Mouse (Mus musculus) limb, embryonic 15.5 days (tissue): ENCODE measurements at regions not wholly inside any gene's neighbourhood (a gene's known extent, or its start where the extent isn't known, plus 50 kb on each side); places are given as distances from the start of the nearest gene placed in this dataset.

Source experiments
- ATAC-seq: fragments of 200-750 bp; cut with Nextera tagmentation; 2 replicates; pipeline ENCODE4 v1.8.0; 2017; ENCODE audit warnings: low read depth, moderate TSS enrichment; ENCODE audit not compliant: insufficient number of reproducible peaks, low FRiP score, low TSS enrichment
- H3K27ac ChIP-seq: fragments of 300-500 bp; sonication (generic); 2 replicates; pipeline ENCODE4 v1.5.1; 2015; ENCODE audit warnings: moderate library complexity, mild to moderate bottlenecking, inconsistent platforms
- H3K27me3 ChIP-seq: fragments of 300-500 bp; sonication (generic); 2 replicates; pipeline ENCODE4 v1.6.1; 2015; ENCODE audit warnings: inconsistent platforms
- H3K36me3 ChIP-seq: fragments of 300-500 bp; sonication (generic); 2 replicates; pipeline ENCODE4 v1.6.1; 2015; ENCODE audit warnings: inconsistent platforms
- H3K4me1 ChIP-seq: fragments of 300-500 bp; sonication (generic); 2 replicates; pipeline ENCODE4 v1.6.1; 2015; ENCODE audit warnings: inconsistent platforms
- H3K4me2 ChIP-seq: fragments of 300-500 bp; sonication (generic); 2 replicates; pipeline ENCODE4 v1.6.1; 2015; ENCODE audit warnings: mild to moderate bottlenecking, inconsistent platforms
- H3K4me3 ChIP-seq: fragments of 300-500 bp; sonication (generic); 2 replicates; pipeline ENCODE4 v1.5.1; 2015; ENCODE audit warnings: mild to moderate bottlenecking, inconsistent platforms
- H3K9ac ChIP-seq: fragments of 300-500 bp; sonication (generic); 2 replicates; pipeline ENCODE4 v1.6.1; 2015; ENCODE audit warnings: inconsistent platforms
- H3K9me3 ChIP-seq: fragments of 300-500 bp; sonication (generic); 2 replicates; pipeline ENCODE4 v1.6.1; 2016; ENCODE audit warnings: inconsistent platforms
- WGBS: fragments of 180-500 bp; shearing (Covaris S2); methylation state at CpG from one replicate; pipeline ENCODE4 v1.1.7; 2015; 5-methylcytosine and 5-hydroxymethylcytosine counted together

GRCm38 (mm10) chr12:68862991-68863356 is 296.0 kb downstream of the Rps29 start:
- no peak overlapping the region for H3K4me2 ChIP-seq
- no peaks in the 10 kb centered on the region for H3K27me3 ChIP-seq
- H3K9me3 ChIP-seq, result no peaks in the 10 kb centered on the region
- 67% methylated on average over 3 of the region's 3 CpGs for WGBS
- H3K4me1 ChIP-seq, result no peaks in the 10 kb centered on the region
- no peak for ATAC-seq
- no peaks in the 10 kb centered on the region for H3K36me3 ChIP-seq
- H3K9ac ChIP-seq, result no peak overlapping the region
- no peak overlapping the region for H3K4me3 ChIP-seq
- no peak overlapping the region for H3K27ac ChIP-seq

GRCm38 (mm10) chr12:68862313-68862990 is 296.5 kb downstream of the Rps29 start:
- Histone ChIP-seq H3K36me3 (no peaks in the 10 kb centered on the region), H3K27ac (no peak overlapping the region), H3K27me3 (no peaks in the 10 kb centered on the region), H3K4me1 (no peaks in the 10 kb centered on the region), H3K4me2 (no peak overlapping the region), H3K4me3 (no peak overlapping the region), H3K9me3 (no peaks in the 10 kb centered on the region), H3K9ac (no peak overlapping the region)
- 43% methylated on average over 5 of the region's 5 CpGs for WGBS
- ATAC-seq, result no peak

DNA sequence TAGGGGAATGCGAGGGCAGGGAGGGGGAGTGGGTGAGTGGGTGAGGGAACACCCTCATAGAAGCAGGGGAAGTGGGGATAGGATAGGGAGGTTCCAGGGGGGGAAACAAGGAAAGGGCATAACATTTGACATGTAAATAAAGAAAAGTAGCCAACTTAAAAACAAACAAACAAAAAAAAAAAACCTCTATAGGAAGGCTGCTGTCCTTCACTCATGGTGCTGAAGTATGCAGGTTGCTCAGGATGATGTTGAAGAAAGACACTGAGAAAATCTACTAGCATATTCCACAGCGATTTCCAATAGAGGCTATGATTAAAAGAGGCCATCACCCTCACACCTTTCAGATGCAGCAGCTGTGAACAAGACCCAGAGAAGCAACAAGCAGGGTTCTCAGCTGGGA is 298.7 kb downstream of the Rps29 start:
- H3K4me3 ChIP-seq, result no peak overlapping the region
- no peaks in the 10 kb centered on the region for H3K4me1 ChIP-seq
- H3K27ac ChIP-seq, result no peak overlapping the region
- H3K9ac ChIP-seq, result no peak overlapping the region
- H3K9me3 ChIP-seq, result no peaks in the 10 kb centered on the region
- H3K36me3 ChIP-seq, result no peaks in the 10 kb centered on the region
- 66% methylated on average over 2 of the region's 2 CpGs for WGBS
- H3K4me2 ChIP-seq, result no peak overlapping the region
- H3K27me3 ChIP-seq, result no peaks in the 10 kb centered on the region
- no peak for ATAC-seq

DNA sequence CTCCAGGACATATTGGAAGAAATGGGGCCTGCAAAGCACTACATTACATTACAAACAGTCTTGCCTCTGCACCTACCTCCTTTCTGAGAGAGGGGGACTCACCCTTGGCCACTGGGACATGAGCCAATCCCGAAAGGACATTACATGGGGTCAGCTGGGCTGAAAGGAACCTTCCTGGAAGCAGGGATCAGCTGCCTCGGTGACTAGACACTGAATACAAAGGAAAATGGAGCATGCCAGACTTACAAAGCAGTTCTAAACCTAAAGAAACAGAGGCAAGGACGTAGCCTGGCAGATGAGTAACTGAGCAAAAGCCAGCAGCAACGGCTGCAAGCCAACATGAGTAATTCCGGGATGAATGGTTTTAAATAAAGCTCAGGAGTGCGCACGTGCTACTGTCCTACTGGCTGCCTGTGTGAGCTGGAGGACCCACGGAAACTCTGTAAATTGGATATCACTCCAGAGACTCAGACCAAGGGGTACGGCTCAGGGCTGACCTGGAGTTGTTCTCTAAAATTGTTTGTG is 309.3 kb downstream of the Rps29 start:
- no peak overlapping the region for H3K9ac ChIP-seq
- no peak overlapping the region for H3K4me3 ChIP-seq
- no peak overlapping the region for H3K4me2 ChIP-seq
- 79% methylated on average over 9 of the region's 9 CpGs for WGBS
- no peaks in the 10 kb centered on the region for H3K9me3 ChIP-seq
- no peaks in the 10 kb centered on the region for H3K27me3 ChIP-seq
- H3K36me3 ChIP-seq, result no peaks in the 10 kb centered on the region
- H3K27ac ChIP-seq, result no peak overlapping the region
- no peak for ATAC-seq
- no peaks in the 10 kb centered on the region for H3K4me1 ChIP-seq

DNA sequence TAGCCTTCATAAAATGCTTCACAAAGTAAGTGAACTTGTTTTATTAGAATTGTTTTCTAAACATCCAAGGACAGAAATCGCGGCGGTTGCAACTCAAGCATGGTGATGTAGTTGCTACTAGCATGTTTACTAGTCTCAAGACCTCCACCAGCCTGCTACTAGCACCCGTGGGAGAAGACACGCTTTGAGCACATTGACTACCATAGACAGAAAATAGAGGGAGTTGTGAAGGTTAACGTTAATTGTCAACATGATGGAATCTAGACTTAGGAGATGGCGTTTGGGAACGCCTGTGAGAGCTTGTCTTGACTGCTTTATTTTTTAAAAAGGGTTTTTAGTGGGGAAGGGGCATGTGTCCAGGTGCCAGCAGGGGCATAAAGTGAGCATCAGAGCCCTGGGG is 318.2 kb downstream of the Rps29 start:
- no peak overlapping the region for H3K27ac ChIP-seq
- H3K4me2 ChIP-seq, result no peak overlapping the region
- no peaks in the 10 kb centered on the region for H3K4me1 ChIP-seq
- whole genome bisulfite sequencing, result 88% methylated on average over 8 of the region's 8 CpGs
- ATAC-seq, result no peak
- H3K27me3 ChIP-seq, result no peaks in the 10 kb centered on the region
- no peak overlapping the region for H3K9ac ChIP-seq
- H3K36me3 ChIP-seq, result no peaks in the 10 kb centered on the region
- H3K4me3 ChIP-seq, result no peak overlapping the region
- H3K9me3 ChIP-seq, result no peaks in the 10 kb centered on the region

DNA sequence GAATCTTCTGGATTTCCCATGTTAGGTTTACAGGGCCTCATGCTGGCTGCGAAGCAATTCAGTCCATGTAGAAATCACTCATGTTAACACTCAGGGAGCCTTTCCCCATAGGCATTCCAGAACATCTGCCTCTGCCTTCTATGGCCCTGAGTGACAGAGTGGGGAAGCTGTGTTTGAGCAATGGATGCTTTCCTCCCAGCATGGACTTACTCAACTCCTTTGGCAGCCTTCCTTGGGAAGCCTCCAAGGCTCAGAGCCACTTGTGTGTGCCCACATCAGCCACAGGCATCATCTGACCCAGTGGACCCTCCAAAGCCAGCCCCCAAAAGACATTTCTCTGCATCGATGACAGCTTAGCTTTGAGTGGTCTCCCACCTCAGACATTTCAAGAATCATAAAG is 318.8 kb downstream of the Rps29 start:
- no peaks in the 10 kb centered on the region for H3K27me3 ChIP-seq
- H3K36me3 ChIP-seq, result no peaks in the 10 kb centered on the region
- H3K4me2 ChIP-seq, result no peak overlapping the region
- no peaks in the 10 kb centered on the region for H3K4me1 ChIP-seq
- no peak overlapping the region for H3K4me3 ChIP-seq
- H3K9ac ChIP-seq, result no peak overlapping the region
- WGBS, result 83% methylated on average over 2 of the region's 2 CpGs
- H3K9me3 ChIP-seq, result no peaks in the 10 kb centered on the region
- no peak overlapping the region for H3K27ac ChIP-seq
- no peak for ATAC-seq

DNA sequence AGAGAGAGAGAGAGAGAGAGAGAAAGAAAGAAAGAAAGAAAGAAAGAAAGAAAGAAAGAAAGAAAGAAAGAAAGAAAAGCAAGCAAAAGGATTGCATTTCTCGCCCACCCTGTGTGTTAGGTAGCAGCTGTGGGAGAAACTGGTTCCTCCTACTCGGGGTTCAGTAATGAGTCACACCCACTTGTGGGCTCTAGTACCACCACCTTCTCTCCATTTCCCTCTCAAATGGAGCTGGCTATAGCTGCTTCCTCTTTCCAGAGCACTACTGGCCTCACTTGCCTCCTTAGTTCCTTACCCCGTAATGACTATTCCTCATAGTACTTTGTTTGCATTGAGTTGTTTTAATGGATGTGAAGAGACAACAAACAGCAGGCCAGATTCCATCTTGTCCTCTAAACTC is 323.0 kb downstream of the Rps29 start:
- no peak for ATAC-seq

DNA sequence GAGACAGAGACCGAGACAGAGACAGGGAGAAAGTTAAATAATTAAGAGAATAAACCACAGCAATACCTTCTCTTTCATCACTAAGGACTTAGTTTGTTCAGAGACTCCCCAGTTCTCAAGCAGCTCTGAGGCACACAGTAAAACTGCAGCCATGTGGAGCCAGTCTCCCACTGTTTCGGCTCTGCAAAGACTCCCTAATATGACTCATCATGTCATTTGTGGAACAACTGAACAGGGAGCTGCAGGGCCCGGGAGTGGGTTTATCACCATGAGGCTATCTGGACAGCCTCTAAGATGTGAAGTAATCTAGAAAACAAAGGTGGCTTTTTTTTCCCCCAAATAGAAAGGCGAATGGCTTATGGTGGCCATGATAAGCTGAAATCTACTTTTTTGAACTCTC is 325.1 kb downstream of the Rps29 start:
- no peaks in the 10 kb centered on the region for H3K27me3 ChIP-seq
- no peak overlapping the region for H3K27ac ChIP-seq
- no peak for ATAC-seq
- no peak overlapping the region for H3K9ac ChIP-seq
- no peaks in the 10 kb centered on the region for H3K4me1 ChIP-seq
- no peak overlapping the region for H3K4me2 ChIP-seq
- no peaks in the 10 kb centered on the region for H3K9me3 ChIP-seq
- no peak overlapping the region for H3K4me3 ChIP-seq
- WGBS, result 63% methylated on average over 4 of the region's 4 CpGs
- no peaks in the 10 kb centered on the region for H3K36me3 ChIP-seq

More for the DNA sequence above, 323.0 kb downstream of the Rps29 start:
- no peak overlapping the region for H3K9ac ChIP-seq
- H3K4me2 ChIP-seq, result no peak overlapping the region
- no peaks in the 10 kb centered on the region for H3K9me3 ChIP-seq
- no peak overlapping the region for H3K4me3 ChIP-seq
- H3K4me1 ChIP-seq, result no peaks in the 10 kb centered on the region
- no peak overlapping the region for H3K27ac ChIP-seq
- H3K27me3 ChIP-seq, result no peaks in the 10 kb centered on the region
- 65% methylated on average over 3 of the region's 3 CpGs for WGBS
- H3K36me3 ChIP-seq, result no peaks in the 10 kb centered on the region

DNA sequence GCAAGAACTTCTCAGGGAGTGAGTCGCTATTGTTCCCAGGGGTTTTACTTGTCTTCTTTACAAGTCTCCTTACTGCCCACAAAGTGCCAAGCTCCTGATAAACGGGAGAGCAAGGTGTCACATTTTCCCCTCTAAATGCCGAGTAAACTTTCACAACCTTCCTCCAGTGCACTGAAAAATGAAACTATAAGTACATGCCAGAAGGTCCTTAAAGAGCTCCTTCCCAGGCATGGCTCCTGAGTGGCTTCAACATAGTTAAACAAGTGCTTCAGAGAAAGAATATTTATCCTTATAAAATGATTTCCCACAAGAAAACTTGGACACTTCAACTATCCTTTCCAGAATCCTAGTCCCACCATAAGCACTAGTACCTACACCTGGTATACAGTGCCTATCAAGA is 329.6 kb downstream of the Rps29 start:
- Histone ChIP-seq H3K9me3 (no peaks in the 10 kb centered on the region), H3K36me3 (no peaks in the 10 kb centered on the region), H3K27me3 (no peaks in the 10 kb centered on the region), H3K4me3 (no peak overlapping the region), H3K4me1 (no peaks in the 10 kb centered on the region), H3K27ac (no peak overlapping the region), H3K9ac (no peak overlapping the region), H3K4me2 (no peak overlapping the region)
- no peak for ATAC-seq
- 46% methylated on average over 3 of the region's 3 CpGs for WGBS

DNA sequence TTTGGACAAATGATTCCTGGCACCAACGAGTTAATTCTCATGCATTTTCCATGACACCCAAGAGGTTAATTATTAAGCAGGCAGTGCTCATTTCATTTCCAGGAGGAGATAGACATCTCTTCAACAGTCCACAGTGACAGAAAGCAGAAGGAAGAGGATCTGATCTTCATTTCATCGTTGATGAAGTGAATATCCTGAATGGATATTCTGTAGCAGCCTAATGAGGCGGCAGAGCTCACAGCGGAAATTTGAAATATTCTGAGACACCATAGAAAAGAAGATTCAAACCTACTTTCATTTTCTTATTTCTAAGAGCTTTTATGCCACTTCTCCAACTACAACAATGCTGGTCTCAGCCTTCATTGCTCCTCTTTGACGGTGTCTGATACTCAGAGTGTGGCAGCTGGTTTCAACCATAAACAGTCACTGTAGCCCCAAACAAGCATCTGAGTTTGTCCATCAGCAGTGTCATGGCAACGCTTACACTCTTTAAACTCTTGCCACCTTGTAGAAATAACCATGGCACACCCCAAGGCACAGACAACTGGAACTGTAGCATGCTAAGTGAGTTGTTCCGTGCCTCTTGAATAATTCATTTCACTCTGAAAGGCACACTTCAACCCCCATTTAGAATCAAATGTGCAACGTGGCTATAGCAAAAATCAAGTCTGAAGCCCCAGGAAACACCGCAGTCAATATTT is 331.3 kb downstream of the Rps29 start:
- Histone ChIP-seq H3K9me3 (no peaks in the 10 kb centered on the region), H3K27me3 (no peaks in the 10 kb centered on the region), H3K9ac (no peak overlapping the region), H3K4me2 (no peak overlapping the region), H3K36me3 (no peaks in the 10 kb centered on the region), H3K27ac (no peak overlapping the region), H3K4me1 (no peaks in the 10 kb centered on the region), H3K4me3 (no peak overlapping the region)
- ATAC-seq, result no peak
- 83% methylated on average over 9 of the region's 9 CpGs for WGBS

GRCm38 (mm10) chr12:68794396-68794795 is 364.6 kb downstream of the Rps29 start:
- WGBS, result 75% methylated on average over 5 of the region's 5 CpGs
- no peaks in the 10 kb centered on the region for H3K27me3 ChIP-seq
- H3K4me1 ChIP-seq, result no peaks in the 10 kb centered on the region
- no peak for ATAC-seq
- no peak overlapping the region for H3K9ac ChIP-seq
- no peaks in the 10 kb centered on the region for H3K9me3 ChIP-seq
- H3K4me3 ChIP-seq, result no peak overlapping the region
- no peak overlapping the region for H3K27ac ChIP-seq
- H3K4me2 ChIP-seq, result no peak overlapping the region
- no peaks in the 10 kb centered on the region for H3K36me3 ChIP-seq

DNA sequence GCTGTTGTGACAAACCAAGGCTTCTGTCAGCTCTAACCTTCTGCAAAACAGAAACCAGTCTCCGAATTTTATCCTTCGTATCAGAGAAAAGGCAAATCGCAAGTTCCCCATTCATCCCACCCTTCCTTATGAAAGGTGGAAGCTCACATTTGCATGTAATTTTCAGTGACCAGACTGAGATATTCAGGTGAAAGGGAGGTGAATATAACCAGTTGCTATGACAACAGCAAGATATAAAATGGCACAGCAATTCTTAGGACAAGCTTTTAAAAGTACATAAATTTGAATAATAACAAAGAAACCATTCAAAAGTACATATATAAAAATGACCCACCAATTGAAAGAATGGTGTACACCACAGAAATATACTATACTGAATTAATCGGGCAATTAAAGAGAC is 375.4 kb downstream of the Rps29 start:
- H3K27ac ChIP-seq, result no peak overlapping the region
- H3K4me1 ChIP-seq, result no peaks in the 10 kb centered on the region
- H3K36me3 ChIP-seq, result no peaks in the 10 kb centered on the region
- no peak overlapping the region for H3K9ac ChIP-seq
- no peaks in the 10 kb centered on the region for H3K27me3 ChIP-seq
- H3K4me2 ChIP-seq, result no peak overlapping the region
- no peak for ATAC-seq
- no peaks in the 10 kb centered on the region for H3K9me3 ChIP-seq
- no peak overlapping the region for H3K4me3 ChIP-seq
- WGBS, result 91% methylated on average over 4 of the region's 4 CpGs
